Mouse (Mus musculus): Measurements from ENCODE around the gene Sez6l. TPM values are rescaled to one million over a fixed set of nuclear protein-coding genes. Genes with fewer than 3 reads are reported as not detected.

The Sez6l gene
- total and polyA plus RNA-seq, 3 experiments = 0.08 to 0.25 (median 0.09) TPM

GRCm38 (mm10) chr5:112384805-112385472, 192.0 kb downstream of the Sez6l start:
- no peak for DNase-seq
- Histone ChIP-seq H3K36me3 (ENCODE audit: control insufficient read depth, insufficient read depth, low read length) (no peaks in the 10 kb centered on the region), H3K27ac (no peak overlapping the region), H3K4me3 (no peak overlapping the region), H3K79me2 (replicated peaks; ENCODE audit: control insufficient read depth, insufficient read depth, low read length) (no peaks in the 10 kb centered on the region), H3K9ac (ENCODE audit: low read depth, low read length) (no peak overlapping the region), H3K4me1 (ENCODE audit: control insufficient read depth, insufficient read depth, low read length) (peaks cover 2% of the 10 kb centered on the region; the same call in 1 of the 2 replicates), H3K27me3 (ENCODE audit: control insufficient read depth, insufficient read depth, low read length) (no peaks in the 10 kb centered on the region)
- WGBS = 89% methylated on average over 13 of the region's 13 CpGs
- TF ChIP-seq CTCF (IDR thresholded peaks at IDR 0.05) (no peak), EP300 (IDR thresholded peaks at IDR 0.05; ENCODE audit: insufficient read depth, low read depth, low read length) (no peak), POLR2A (IDR thresholded peaks at IDR 0.05; ENCODE audit: insufficient read depth, low read depth, low read length) (no peak)
- intact Hi-C loops (cut with DNase I) = no loop called here

DNA sequence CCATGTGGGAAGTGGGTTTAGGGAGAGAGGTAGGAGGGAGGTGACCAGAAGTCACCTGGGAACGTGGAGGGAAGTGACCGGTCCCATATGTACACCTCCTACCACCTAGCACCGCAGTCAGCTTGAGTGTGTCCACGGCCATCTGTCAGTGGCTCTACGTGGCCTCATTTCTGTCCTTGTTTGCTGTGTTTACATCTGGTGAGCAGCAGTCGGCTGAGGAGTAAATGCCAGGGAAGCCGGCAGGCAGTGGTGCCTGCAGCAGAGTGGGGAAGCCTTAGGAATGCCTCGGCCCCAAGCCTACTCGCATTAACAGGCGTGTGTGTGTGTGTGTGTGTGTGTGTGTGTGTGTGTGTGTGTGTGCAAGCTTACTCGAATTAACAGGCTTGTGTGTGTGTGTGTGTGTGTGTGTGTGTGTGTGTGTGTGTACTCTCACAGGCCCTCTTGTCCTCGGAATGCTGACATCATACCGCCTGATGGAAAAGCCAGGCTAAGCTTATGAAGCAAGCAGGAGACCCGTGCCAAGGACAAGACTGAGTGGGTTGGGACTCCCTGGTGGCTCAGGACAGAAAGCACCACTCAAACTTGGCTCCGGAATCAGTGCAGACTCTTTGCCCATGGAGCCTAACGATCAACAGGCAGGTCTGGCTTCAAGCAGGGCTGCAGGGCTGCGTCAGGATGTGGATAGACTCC, 194.2 kb downstream of the Sez6l start:
- H3K4me3 ChIP-seq = no peak overlapping the region
- no peak overlapping the region for H3K27ac ChIP-seq
- 59% methylated on average over 17 of the region's 17 CpGs for WGBS
- H3K4me1 ChIP-seq (ENCODE audit: control insufficient read depth, insufficient read depth, low read length) = peaks cover 2% of the 10 kb centered on the region; the same call in 1 of the 2 replicates
- H3K36me3 ChIP-seq (ENCODE audit: control insufficient read depth, insufficient read depth, low read length) = no peaks in the 10 kb centered on the region
- no peaks in the 10 kb centered on the region for H3K27me3 ChIP-seq (ENCODE audit: control insufficient read depth, insufficient read depth, low read length)
- no peak overlapping the region for H3K9ac ChIP-seq (ENCODE audit: low read depth, low read length)
- peak in 1 of 2 experiments; percentile 58 for DNase-seq
- no peaks in the 10 kb centered on the region for H3K79me2 ChIP-seq (replicated peaks; ENCODE audit: control insufficient read depth, insufficient read depth, low read length)
- intact Hi-C loops (cut with DNase I) = no loop called here
- no peak for TF ChIP-seq CTCF (IDR thresholded peaks at IDR 0.05)
- no peak for TF ChIP-seq EP300 (IDR thresholded peaks at IDR 0.05; ENCODE audit: insufficient read depth, low read depth, low read length)
- no peak for TF ChIP-seq POLR2A (IDR thresholded peaks at IDR 0.05; ENCODE audit: insufficient read depth, low read depth, low read length)

GRCm38 (mm10) chr5:112382042-112382441, 194.9 kb downstream of the Sez6l start:
- Histone ChIP-seq H3K36me3 (ENCODE audit: control insufficient read depth, insufficient read depth, low read length) (no peaks in the 10 kb centered on the region), H3K4me3 (no peak overlapping the region), H3K27ac (no peak overlapping the region), H3K9ac (ENCODE audit: low read depth, low read length) (no peak overlapping the region), H3K4me1 (ENCODE audit: control insufficient read depth, insufficient read depth, low read length) (peaks cover 2% of the 10 kb centered on the region; the same call in 1 of the 2 replicates), H3K27me3 (ENCODE audit: control insufficient read depth, insufficient read depth, low read length) (no peaks in the 10 kb centered on the region), H3K79me2 (replicated peaks; ENCODE audit: control insufficient read depth, insufficient read depth, low read length) (no peaks in the 10 kb centered on the region)
- intact Hi-C loops (cut with DNase I) = no loop called here
- TF ChIP-seq POLR2A (IDR thresholded peaks at IDR 0.05; ENCODE audit: insufficient read depth, low read depth, low read length) (no peak), CTCF (IDR thresholded peaks at IDR 0.05) (no peak), EP300 (IDR thresholded peaks at IDR 0.05; ENCODE audit: insufficient read depth, low read depth, low read length) (no peak)
- DNase-seq = no peak
- WGBS = 77% methylated on average over 9 of the region's 9 CpGs

DNA sequence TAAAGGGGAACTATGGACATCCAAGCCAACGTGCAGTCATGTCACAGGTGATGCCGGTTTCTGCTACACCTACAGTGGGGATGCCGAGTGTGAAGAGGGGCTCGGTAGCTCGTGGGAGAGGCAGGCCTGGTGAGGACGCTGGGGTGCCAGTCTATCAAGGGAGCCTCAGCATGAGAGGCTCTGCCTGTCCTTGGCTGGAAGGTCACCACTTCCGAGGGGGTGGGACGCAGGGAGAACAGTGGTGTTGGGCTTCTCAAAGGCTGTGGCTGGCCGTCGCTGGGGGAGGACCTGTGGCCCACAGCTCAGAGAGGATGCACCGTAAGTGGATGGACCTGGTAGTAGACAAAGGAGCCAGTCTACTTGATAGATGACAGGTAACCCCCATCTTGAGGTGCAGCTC, 195.8 kb downstream of the Sez6l start:
- H3K4me1 ChIP-seq (ENCODE audit: control insufficient read depth, insufficient read depth, low read length) = peaks cover 2% of the 10 kb centered on the region; the same call in 1 of the 2 replicates
- intact Hi-C loops (cut with DNase I) = no loop called here
- WGBS = 76% methylated on average over 11 of the region's 11 CpGs
- no peaks in the 10 kb centered on the region for H3K27me3 ChIP-seq (ENCODE audit: control insufficient read depth, insufficient read depth, low read length)
- no peak overlapping the region for H3K4me3 ChIP-seq
- DNase-seq = no peak
- no peaks in the 10 kb centered on the region for H3K36me3 ChIP-seq (ENCODE audit: control insufficient read depth, insufficient read depth, low read length)
- no peak overlapping the region for H3K9ac ChIP-seq (ENCODE audit: low read depth, low read length)
- TF ChIP-seq POLR2A (IDR thresholded peaks at IDR 0.05; ENCODE audit: insufficient read depth, low read depth, low read length) = no peak
- no peak overlapping the region for H3K27ac ChIP-seq
- H3K79me2 ChIP-seq (replicated peaks; ENCODE audit: control insufficient read depth, insufficient read depth, low read length) = no peaks in the 10 kb centered on the region

DNA sequence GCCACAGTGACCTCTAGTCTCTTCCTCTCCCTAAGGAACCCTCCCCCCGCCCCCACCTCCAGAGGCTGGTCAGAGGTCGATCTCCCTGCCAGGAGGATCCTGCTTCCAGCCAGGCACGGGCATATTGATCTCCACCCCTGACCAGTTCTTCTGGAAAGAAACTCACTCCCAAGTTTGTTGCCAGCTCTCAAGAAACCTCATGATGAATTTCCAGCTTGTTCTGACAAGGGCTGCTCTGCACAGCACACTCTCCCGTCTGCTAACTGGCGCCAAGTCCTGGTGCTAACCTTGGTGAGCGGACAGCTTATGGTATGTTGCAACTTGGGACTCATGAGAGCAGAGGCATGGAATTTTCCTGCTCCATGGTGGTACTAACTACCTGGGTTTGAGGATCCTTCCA, 198.3 kb downstream of the Sez6l start:
- intact Hi-C loops (cut with DNase I) = no loop called here
- Histone ChIP-seq H3K27me3 (ENCODE audit: control insufficient read depth, insufficient read depth, low read length) (no peaks in the 10 kb centered on the region), H3K9ac (ENCODE audit: low read depth, low read length) (no peak overlapping the region), H3K36me3 (ENCODE audit: control insufficient read depth, insufficient read depth, low read length) (no peaks in the 10 kb centered on the region), H3K4me1 (ENCODE audit: control insufficient read depth, insufficient read depth, low read length) (peaks cover 2% of the 10 kb centered on the region; the same call in 1 of the 2 replicates), H3K4me3 (no peak overlapping the region), H3K27ac (no peak overlapping the region), H3K79me2 (replicated peaks; ENCODE audit: control insufficient read depth, insufficient read depth, low read length) (no peaks in the 10 kb centered on the region)
- 80% methylated on average over 6 of the region's 6 CpGs for WGBS
- no peak for TF ChIP-seq CTCF (IDR thresholded peaks at IDR 0.05)
- no peak for TF ChIP-seq EP300 (IDR thresholded peaks at IDR 0.05; ENCODE audit: insufficient read depth, low read depth, low read length)
- no peak for TF ChIP-seq POLR2A (IDR thresholded peaks at IDR 0.05; ENCODE audit: insufficient read depth, low read depth, low read length)
- no peak for DNase-seq

DNA sequence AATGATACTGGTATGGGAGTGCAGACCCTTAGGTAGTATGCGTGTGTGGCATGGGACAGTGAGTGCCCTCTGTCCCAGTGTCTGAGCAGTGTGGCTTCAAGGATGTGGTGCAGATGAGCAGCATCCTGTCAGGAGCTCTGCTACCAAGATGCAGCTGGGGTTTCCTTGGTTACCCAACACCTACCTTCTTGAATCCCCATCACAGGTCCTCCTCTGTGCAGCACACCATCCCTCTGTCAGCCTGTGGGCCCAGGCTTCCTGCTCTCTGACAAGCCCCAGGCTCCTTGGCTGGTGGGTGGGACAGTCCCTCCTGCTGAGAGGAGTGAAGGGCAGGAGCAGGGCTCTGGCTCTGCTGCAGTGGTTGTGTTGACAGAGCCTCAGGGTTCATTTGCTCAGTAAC, 199.6 kb downstream of the Sez6l start:
- Histone ChIP-seq H3K9ac (ENCODE audit: low read depth, low read length) (no peak overlapping the region), H3K27me3 (ENCODE audit: control insufficient read depth, insufficient read depth, low read length) (no peaks in the 10 kb centered on the region), H3K36me3 (ENCODE audit: control insufficient read depth, insufficient read depth, low read length) (no peaks in the 10 kb centered on the region), H3K4me3 (no peak overlapping the region), H3K4me1 (ENCODE audit: control insufficient read depth, insufficient read depth, low read length) (no peaks in the 10 kb centered on the region), H3K27ac (no peak overlapping the region), H3K79me2 (replicated peaks; ENCODE audit: control insufficient read depth, insufficient read depth, low read length) (no peaks in the 10 kb centered on the region)
- intact Hi-C loops (cut with DNase I) = no loop called here
- TF ChIP-seq EP300 (IDR thresholded peaks at IDR 0.05; ENCODE audit: insufficient read depth, low read depth, low read length) (no peak), POLR2A (IDR thresholded peaks at IDR 0.05; ENCODE audit: insufficient read depth, low read depth, low read length) (no peak), CTCF (IDR thresholded peaks at IDR 0.05) (no peak)
- 96% methylated on average over 1 of the region's 1 CpGs for WGBS
- no peak for DNase-seq
